Mouse (Mus musculus): ENCODE measurements around the gene Vmn1r5.

DNA sequence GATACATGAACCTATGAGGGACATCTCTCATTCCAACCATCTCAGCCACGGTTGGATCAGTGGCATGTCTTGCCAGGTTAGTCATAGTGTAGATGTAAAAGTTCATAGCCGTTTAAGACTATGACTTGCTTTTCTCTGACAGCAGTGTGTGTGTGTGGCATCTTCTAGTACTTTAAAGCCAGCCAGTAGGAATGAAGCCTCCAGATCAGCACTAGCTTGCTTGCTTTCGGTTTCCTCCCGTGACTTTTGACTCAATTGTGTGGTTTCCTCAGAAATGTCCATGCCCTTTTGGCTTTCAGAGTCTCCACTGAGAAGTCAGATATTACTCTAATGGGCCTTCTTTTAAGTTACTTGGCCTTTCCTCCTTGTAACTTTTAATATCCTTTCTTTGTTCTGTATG lies 35.7 kb upstream of the Vmn1r5 start:
- TF ChIP-seq POLR2A (IDR thresholded peaks at IDR 0.05; ENCODE audit: borderline replicate concordance, control insufficient read depth, low read depth, low read length) = no peak
- no peak for TF ChIP-seq CTCF (IDR thresholded peaks at IDR 0.05; ENCODE audit: control insufficient read depth, insufficient read depth, low read length)

All from bone marrow, adult 2 months (tissue).